Mouse (Mus musculus): ENCODE results near the gene Lgals3bp. TPM values are rescaled to one million over a fixed set of nuclear protein-coding genes. Genes with fewer than 3 reads are reported as not detected.
A peak's percentile ranks its signal among the peaks of the same experiment; 100 is the strongest.

Lgals3bp gene
- polyA plus RNA-seq, 1 experiment from 2014 or later = 1.2 TPM

DNA sequence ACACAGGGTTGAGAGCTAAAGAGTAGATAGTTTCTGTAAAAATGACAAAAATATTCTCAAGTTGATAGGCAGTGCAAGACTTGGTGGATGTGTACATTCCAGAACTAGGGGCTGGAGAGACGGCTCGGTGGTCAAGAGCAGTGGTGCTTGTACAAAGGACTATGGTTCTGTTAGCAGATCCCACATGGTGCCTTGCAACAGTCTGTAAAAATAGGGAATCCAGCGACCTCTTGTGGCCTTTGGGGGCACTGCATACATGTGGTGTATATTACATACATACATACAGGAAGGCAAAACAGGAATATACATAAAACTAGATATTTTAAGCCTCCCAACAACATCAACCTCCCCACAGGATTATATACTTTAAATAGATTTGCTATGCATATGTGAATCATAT is 33.6 kb downstream of the Lgals3bp start:
- H3K4me3 ChIP-seq (replicated peaks) = no peak overlapping the region
- no peak overlapping the region for H3K9ac ChIP-seq
- H3K4me1 ChIP-seq = peaks cover 4% of the 10 kb centered on the region; the same call in 1 of the 2 replicates
- H3K27ac ChIP-seq = no peak overlapping the region
- no peak for ATAC-seq (ENCODE audit: low FRiP score)
- no peak overlapping the region for H3K4me2 ChIP-seq
- 64% methylated on average over 3 of the region's 3 CpGs for WGBS
- no peaks in the 10 kb centered on the region for H3K36me3 ChIP-seq (replicated peaks)
- peaks cover 3% of the 10 kb centered on the region; the same call in 1 of the 2 replicates for H3K27me3 ChIP-seq
- H3K9me3 ChIP-seq = no peaks in the 10 kb centered on the region

DNA sequence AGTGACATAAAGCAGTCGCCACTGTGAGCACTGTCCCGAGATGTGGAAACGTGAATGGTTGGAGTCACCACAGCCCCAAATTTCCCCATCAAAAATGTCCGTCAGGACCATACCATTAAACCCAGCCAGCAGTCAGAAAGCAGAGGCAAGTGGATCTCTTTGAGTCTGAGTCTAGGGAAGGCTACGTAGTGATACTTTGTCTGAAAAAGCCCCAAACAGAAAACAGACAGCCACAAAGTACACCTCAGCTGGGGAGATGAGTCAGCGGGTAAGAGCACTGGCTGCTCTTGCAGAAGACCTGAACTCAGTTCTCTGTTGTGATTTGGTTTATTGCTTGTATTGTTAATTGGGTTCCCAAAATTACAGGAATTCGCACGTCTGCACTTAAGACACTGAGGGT is 35.3 kb downstream of the Lgals3bp start:
- ATAC-seq (ENCODE audit: low FRiP score) = no peak
- Histone ChIP-seq H3K27me3 (peaks cover 7% of the 10 kb centered on the region; the same call in 1 of the 2 replicates), H3K4me1 (peaks cover 14% of the 10 kb centered on the region), H3K9me3 (no peaks in the 10 kb centered on the region), H3K4me3 (replicated peaks) (no peak overlapping the region), H3K27ac (no peak overlapping the region), H3K4me2 (no peak overlapping the region), H3K36me3 (replicated peaks) (no peaks in the 10 kb centered on the region), H3K9ac (no peak overlapping the region)
- WGBS = 77% methylated on average over 8 of the region's 8 CpGs

DNA sequence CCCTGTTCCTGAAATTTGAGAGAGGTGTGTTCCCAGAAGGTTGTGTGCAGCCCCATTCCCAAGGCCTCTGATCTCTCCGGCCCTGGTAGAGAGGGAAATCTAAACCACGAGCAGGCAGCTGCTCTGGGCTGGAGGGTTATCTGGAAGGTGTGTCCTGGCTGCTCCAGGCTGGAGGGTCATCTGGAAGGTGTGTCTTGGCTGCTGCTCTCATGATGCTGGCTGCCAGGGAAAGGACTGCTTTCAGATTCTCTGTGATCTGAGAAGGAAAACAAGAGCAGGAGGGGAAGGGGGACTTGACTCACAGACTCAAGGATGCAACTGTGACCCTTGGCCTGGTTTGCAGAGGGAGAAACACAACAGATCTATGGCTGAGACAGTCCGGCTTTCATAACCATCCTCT is 35.8 kb downstream of the Lgals3bp start:
- 69% methylated on average over 3 of the region's 3 CpGs for WGBS
- H3K36me3 ChIP-seq (replicated peaks) = no peaks in the 10 kb centered on the region
- no peak overlapping the region for H3K9ac ChIP-seq
- H3K9me3 ChIP-seq = no peaks in the 10 kb centered on the region
- H3K4me3 ChIP-seq (replicated peaks) = no peak overlapping the region
- peaks cover 7% of the 10 kb centered on the region; the same call in 1 of the 2 replicates for H3K27me3 ChIP-seq
- H3K27ac ChIP-seq = no peak overlapping the region
- H3K4me2 ChIP-seq = no peak overlapping the region
- ATAC-seq (ENCODE audit: low FRiP score) = no peak
- H3K4me1 ChIP-seq = peaks cover 14% of the 10 kb centered on the region

DNA sequence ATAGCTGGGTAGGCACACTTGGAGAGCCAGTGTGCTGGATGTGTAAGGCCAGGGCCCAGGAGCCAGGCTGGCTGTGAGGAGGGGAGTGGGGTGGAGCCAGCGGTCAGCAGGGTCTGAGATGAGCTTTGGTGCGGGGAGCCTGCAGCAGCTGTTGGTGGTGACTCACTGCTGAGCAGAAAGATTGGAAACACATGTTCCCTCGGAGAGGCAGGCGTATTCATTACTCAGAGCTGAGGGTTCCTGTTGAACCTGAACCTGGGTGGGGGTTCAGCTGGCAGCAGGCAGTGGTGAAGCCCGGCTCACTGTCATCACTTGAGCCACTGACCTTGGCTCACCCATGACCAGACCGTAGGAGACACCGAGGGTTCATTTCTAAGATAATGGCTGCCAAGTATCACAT is 36.7 kb downstream of the Lgals3bp start:
- no peak overlapping the region for H3K9ac ChIP-seq
- no peaks in the 10 kb centered on the region for H3K9me3 ChIP-seq
- H3K27ac ChIP-seq = 0 out of 2 replicates have a peak overlapping the region, but pooled peaks have one; percentile 46
- H3K36me3 ChIP-seq (replicated peaks) = no peaks in the 10 kb centered on the region
- peaks cover 7% of the 10 kb centered on the region; the same call in 1 of the 2 replicates for H3K27me3 ChIP-seq
- H3K4me2 ChIP-seq = no peak overlapping the region
- no peak for ATAC-seq (ENCODE audit: low FRiP score)
- WGBS = 78% methylated on average over 7 of the region's 7 CpGs
- peaks cover 14% of the 10 kb centered on the region for H3K4me1 ChIP-seq
- no peak overlapping the region for H3K4me3 ChIP-seq (replicated peaks)

DNA sequence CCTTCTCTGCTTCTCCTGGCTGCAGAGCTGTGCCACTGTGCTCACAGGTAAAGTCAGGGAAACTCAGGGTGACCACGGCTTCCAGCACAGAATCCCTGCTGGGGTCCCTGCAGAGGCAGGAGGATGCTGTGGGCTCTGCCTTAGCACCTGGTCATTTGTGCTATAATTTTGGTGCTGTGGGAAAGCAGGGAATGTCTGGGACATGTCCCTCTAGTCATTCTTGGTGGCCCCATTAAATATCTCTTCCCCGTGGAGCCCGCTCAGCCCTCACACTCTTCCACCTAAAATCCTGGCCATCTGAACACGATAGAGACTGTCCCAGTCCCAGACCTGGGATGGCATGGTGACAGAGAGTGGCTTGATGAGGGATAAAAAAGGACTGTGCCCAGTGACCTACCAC is 37.9 kb downstream of the Lgals3bp start:
- Histone ChIP-seq H3K9ac (no peak overlapping the region), H3K4me1 (peaks cover 14% of the 10 kb centered on the region), H3K27ac (no peak overlapping the region), H3K9me3 (no peaks in the 10 kb centered on the region), H3K4me3 (replicated peaks) (no peak overlapping the region), H3K4me2 (no peak overlapping the region), H3K36me3 (replicated peaks) (no peaks in the 10 kb centered on the region), H3K27me3 (peaks cover 7% of the 10 kb centered on the region; the same call in 1 of the 2 replicates)
- 87% methylated on average over 4 of the region's 4 CpGs for WGBS
- ATAC-seq (ENCODE audit: low FRiP score) = no peak

DNA sequence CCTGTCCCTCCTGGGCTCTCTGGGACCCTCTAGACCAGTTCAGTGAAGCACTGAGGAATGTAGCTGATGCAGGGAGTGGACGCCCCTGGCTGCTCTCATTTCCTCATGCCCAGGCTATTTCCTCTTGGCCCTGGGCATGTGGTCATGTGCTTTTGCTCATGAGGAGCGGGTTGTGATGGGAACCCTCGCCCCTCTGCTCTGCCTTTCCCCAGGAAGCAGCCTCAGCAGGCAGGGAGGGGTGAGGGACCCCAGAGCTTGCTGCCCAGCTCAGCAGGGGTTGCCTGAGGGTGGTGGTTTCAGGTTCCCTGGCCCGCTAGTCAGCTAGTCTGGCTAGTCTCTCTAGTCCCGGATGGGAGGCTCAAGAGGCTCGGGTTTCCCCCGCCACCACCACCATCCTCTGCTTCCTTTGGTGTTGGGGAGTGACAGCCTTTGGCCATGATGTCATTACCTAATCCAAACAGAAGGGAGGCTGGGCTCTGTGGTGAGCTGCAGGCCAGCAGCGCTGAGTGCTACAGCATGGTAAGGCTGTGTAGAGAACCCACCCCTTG is 38.8 kb downstream of the Lgals3bp start:
- ATAC-seq (ENCODE audit: low FRiP score) = no peak
- Histone ChIP-seq H3K4me3 (replicated peaks) (no peak overlapping the region), H3K9me3 (no peaks in the 10 kb centered on the region), H3K4me2 (no peak overlapping the region), H3K4me1 (peaks cover 14% of the 10 kb centered on the region), H3K36me3 (replicated peaks) (no peaks in the 10 kb centered on the region), H3K27ac (peak overlapping the region; percentile 46; the same call in 1 of the 2 replicates), H3K9ac (no peak overlapping the region), H3K27me3 (peaks cover 7% of the 10 kb centered on the region; the same call in 1 of the 2 replicates)
- WGBS = 8% methylated on average over 8 of the region's 8 CpGs

DNA sequence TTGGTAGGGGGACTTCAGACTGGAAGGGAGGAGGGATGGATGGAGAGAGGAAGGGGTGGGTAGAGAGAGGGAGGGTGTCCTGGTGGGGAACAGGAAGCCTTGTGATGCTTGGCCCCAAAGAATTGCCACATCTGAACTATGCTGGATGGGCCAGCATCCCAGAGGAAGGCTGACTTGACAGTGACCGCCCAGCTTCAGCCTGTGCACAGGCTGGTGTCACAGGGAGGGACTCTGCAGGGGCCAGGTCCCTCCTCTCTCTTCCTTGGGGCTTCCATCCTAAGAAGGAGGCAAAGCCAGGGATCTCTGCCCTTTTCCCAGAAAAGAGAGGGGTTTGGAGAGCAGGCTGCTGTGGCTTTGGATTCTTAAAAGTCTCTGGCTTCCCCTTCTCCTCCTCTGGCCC is 39.4 kb downstream of the Lgals3bp start:
- no peak overlapping the region for H3K4me3 ChIP-seq (replicated peaks)
- WGBS = 63% methylated on average over 1 of the region's 1 CpGs
- peaks cover 7% of the 10 kb centered on the region; the same call in 1 of the 2 replicates for H3K27me3 ChIP-seq
- H3K27ac ChIP-seq = peak overlapping the region; percentile 46; the same call in 1 of the 2 replicates
- no peak overlapping the region for H3K4me2 ChIP-seq
- no peak overlapping the region for H3K9ac ChIP-seq
- ATAC-seq (ENCODE audit: low FRiP score) = no peak
- H3K4me1 ChIP-seq = peaks cover 14% of the 10 kb centered on the region
- H3K9me3 ChIP-seq = no peaks in the 10 kb centered on the region
- H3K36me3 ChIP-seq (replicated peaks) = no peaks in the 10 kb centered on the region

DNA sequence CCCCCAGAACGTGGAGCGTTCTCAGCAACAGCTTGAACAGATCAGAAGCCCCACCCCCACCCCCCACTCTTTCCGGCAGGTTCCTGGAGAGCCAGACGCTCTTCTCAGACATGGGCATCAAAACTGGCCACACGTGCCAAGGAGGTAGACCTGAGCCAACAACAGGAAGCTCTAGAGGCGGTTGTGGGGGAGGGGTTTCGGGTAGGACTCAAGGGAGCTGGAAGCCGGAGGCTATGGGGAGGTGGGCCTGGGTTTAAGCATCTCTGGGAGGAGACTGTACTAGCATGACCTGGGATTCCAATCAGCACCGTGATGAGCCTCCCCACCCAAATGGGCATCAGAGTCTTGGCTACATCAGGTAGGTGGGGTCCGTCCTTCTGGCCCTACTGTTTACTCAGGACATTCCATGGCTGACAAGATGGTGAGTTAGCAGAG is 41.0 kb downstream of the Lgals3bp start:
- ATAC-seq (ENCODE audit: low FRiP score) = no peak
- no peak overlapping the region for H3K4me2 ChIP-seq
- H3K9me3 ChIP-seq = no peaks in the 10 kb centered on the region
- no peak overlapping the region for H3K27ac ChIP-seq
- H3K9ac ChIP-seq = no peak overlapping the region
- H3K4me1 ChIP-seq = peaks cover 14% of the 10 kb centered on the region
- no peaks in the 10 kb centered on the region for H3K36me3 ChIP-seq (replicated peaks)
- 81% methylated on average over 10 of the region's 10 CpGs for WGBS
- peaks cover 7% of the 10 kb centered on the region; the same call in 1 of the 2 replicates for H3K27me3 ChIP-seq
- no peak overlapping the region for H3K4me3 ChIP-seq (replicated peaks)

DNA sequence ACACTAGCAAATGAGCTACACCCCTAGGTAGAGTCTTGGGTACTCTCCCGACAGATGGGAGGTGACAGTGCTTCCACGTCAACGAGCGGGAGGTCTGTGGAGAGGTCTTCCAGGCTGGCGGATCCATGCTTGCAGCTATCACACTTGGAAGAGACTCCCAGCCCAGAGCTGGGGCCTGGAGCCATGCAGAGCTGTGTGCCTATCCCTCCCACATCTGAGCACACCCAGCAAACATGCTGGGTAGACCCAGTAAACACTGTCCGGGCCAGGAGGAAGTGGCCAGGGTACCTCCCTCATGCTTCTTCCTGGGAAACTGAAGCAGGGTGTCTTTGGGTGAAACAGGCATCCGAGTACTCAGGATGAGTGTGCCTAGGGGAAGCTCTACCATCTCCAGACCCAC is 41.4 kb downstream of the Lgals3bp start:
- no peak for ATAC-seq (ENCODE audit: low FRiP score)
- Histone ChIP-seq H3K27ac (no peak overlapping the region), H3K9me3 (no peaks in the 10 kb centered on the region), H3K4me3 (replicated peaks) (no peak overlapping the region), H3K9ac (no peak overlapping the region), H3K36me3 (replicated peaks) (no peaks in the 10 kb centered on the region), H3K4me2 (no peak overlapping the region), H3K27me3 (peaks cover 7% of the 10 kb centered on the region; the same call in 1 of the 2 replicates), H3K4me1 (peaks cover 19% of the 10 kb centered on the region)
- WGBS = 85% methylated on average over 7 of the region's 7 CpGs

DNA sequence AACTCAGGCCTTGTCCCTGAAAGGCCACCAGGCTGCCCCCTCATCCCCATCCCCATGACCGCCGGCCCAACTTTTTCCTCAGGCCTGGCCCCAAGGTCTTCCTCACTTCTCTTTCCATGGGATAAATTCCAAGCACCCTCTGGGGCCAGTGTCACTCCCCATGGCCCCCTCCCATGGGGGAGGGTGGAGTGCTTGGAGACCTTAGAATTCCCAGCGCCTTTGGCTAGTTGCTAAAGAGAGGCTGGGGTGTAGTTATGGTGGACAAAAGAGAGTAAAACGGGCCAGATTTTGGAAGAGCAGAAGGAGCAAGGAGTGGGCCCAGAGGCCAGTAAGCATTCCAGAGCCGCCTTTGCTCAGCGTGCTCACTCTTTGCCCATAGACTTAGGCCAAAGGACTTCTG is 46.3 kb downstream of the Lgals3bp start, which contains the start of gene Timp2:
Gene Timp2, minus strand, starts transcription at position 101 of the 400 bp plus-strand sequence.
- Histone ChIP-seq H3K27me3 (no peaks in the 10 kb centered on the region), H3K4me3 (replicated peaks) (peak within 1 kb of the TSS; percentile 82), H3K27ac (peak within 1 kb of the TSS; percentile 92), H3K9ac (peak within 1 kb of the TSS; percentile 92), H3K36me3 (replicated peaks) (no peaks in the 10 kb centered on the region), H3K4me2 (peak within 1 kb of the TSS; percentile 83), H3K9me3 (no peaks in the 10 kb centered on the region), H3K4me1 (peaks cover 23% of the 10 kb centered on the region)
- WGBS = 23% methylated on average over 6 of the region's 6 CpGs
- ATAC-seq (ENCODE audit: low FRiP score) = no peak; the same call in 1 of the 2 replicates

DNA sequence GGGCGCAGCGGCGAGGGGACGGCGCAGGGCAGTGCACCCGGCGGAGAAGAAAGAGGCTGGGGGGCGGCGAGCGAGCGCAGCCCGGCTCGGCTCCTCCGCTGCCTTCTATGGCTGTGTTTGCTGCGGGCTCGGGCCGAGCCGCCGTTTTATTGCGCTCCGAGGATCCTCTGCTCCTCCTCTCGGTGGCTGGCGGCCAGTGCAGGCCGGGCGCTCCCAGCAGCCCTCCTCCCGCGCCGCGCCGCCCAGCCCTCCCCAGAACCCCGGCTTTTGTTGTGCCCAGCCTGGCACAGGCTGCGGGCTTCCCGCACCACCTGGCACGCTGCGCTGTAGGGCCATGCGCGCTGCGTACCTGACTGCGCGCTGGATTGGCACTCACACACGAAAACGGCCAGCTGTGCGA is 46.7 kb downstream of the Lgals3bp start:
- peaks cover 23% of the 10 kb centered on the region for H3K4me1 ChIP-seq
- H3K27me3 ChIP-seq = no peaks in the 10 kb centered on the region
- peak; percentile 94 for ATAC-seq (ENCODE audit: low FRiP score)
- peak overlapping the region; percentile 83 for H3K4me2 ChIP-seq
- no peaks in the 10 kb centered on the region for H3K36me3 ChIP-seq (replicated peaks)
- H3K27ac ChIP-seq = peak overlapping the region; percentile 92
- WGBS = under 1% methylated on average over 40 of the region's 43 CpGs
- peak overlapping the region; percentile 92 for H3K9ac ChIP-seq
- peak overlapping the region; percentile 82 for H3K4me3 ChIP-seq (replicated peaks)
- no peaks in the 10 kb centered on the region for H3K9me3 ChIP-seq

DNA sequence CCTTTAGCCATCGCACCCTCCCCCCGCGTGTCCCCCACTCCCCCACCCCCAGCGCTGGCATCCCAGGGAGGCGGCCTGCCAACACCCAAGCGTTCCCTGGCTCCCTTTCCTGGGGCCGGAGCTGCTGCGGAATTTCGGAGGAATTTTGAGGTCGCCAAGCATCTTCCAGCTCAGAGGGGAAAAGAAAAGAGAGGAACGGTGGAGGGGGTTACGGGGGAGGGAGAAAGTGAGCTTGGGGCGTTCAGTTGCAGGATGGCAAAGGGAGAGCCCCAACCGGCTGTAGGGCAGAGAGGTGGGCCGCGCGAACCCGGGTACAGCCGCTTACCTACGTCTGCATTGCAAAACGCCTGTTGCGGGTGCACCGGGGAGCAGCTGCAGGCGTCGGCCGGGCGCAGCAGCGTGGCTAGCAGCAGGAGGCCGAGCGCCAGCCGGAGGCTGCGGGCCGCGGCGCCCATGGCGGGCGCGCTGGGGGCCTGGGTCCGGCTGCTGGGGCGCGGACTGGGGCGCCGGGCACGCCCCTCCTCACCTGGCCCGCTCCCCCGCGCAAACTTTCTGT is 47.2 kb downstream of the Lgals3bp start:
- H3K9ac ChIP-seq = peak overlapping the region; percentile 92
- H3K4me1 ChIP-seq = peaks cover 23% of the 10 kb centered on the region
- H3K27me3 ChIP-seq = no peaks in the 10 kb centered on the region
- ATAC-seq (ENCODE audit: low FRiP score) = peak; percentile 73
- peak overlapping the region; percentile 83 for H3K4me2 ChIP-seq
- WGBS = under 1% methylated on average over 38 of the region's 47 CpGs
- H3K4me3 ChIP-seq (replicated peaks) = peak overlapping the region; percentile 82
- no peaks in the 10 kb centered on the region for H3K36me3 ChIP-seq (replicated peaks)
- peak overlapping the region; percentile 92 for H3K27ac ChIP-seq
- H3K9me3 ChIP-seq = no peaks in the 10 kb centered on the region

DNA sequence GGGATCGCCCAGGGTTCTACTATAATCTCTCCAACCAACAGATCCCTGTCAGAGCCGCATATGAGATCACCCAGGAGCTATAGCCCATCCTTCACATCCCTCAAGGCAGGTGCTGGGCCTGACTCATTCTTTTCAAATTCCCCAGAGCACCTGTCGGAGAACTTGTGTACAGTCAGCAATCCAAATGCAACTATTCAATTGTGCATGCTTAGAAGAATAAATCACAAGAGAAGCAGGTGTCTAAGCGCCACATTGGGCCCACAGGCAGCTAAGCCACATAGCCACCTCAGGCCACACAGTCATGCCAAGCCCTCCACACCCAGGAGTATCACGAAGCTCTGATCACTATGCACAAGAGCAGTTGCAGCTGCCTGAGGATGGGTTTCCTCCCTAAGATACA is 52.4 kb downstream of the Lgals3bp start:
- H3K27me3 ChIP-seq = no peaks in the 10 kb centered on the region
- ATAC-seq (ENCODE audit: low FRiP score) = no peak
- no peak overlapping the region for H3K4me2 ChIP-seq
- no peak overlapping the region for H3K27ac ChIP-seq
- H3K9ac ChIP-seq = no peak overlapping the region
- no peaks in the 10 kb centered on the region for H3K9me3 ChIP-seq
- peaks cover 36% of the 10 kb centered on the region for H3K4me1 ChIP-seq
- no peak overlapping the region for H3K4me3 ChIP-seq (replicated peaks)
- H3K36me3 ChIP-seq (replicated peaks) = no peaks in the 10 kb centered on the region
- 92% methylated on average over 5 of the region's 5 CpGs for WGBS

Data from forebrain, embryonic 12.5 days (tissue).